Mouse (Mus musculus) gastrocnemius, postnatal 36 days (tissue): ENCODE data around the gene Gm43302. TPM values are rescaled to one million over a fixed set of nuclear protein-coding genes. Genes with fewer than 3 reads are reported as not detected.
"Not testable (repeated sequence)": the region's sequence is repeated elsewhere in the genome, so short reads cannot be mapped to it uniquely, and the experiment has no call there.

Experiments used
- DNase-seq, 2 experiments: peaks; one replicate each; pipeline ENCODE4 v3.0.0; 2022
- intact Hi-C: fragments of 180-260 bp; cut with DNase I; formaldehyde crosslinking; loops from one replicate; pipeline ENCODE4 v1.15.1; 2025
- total RNA-seq, 2 experiments: library from RNA; stranded (reverse); gene quantifications; 2 replicates each; pipeline ENCODE4 v1.2.3; 2021

Gene Gm43302
- total RNA-seq, 2 experiments from 2014 or later, result 0.89 TPM; not detected in 1

DNA sequence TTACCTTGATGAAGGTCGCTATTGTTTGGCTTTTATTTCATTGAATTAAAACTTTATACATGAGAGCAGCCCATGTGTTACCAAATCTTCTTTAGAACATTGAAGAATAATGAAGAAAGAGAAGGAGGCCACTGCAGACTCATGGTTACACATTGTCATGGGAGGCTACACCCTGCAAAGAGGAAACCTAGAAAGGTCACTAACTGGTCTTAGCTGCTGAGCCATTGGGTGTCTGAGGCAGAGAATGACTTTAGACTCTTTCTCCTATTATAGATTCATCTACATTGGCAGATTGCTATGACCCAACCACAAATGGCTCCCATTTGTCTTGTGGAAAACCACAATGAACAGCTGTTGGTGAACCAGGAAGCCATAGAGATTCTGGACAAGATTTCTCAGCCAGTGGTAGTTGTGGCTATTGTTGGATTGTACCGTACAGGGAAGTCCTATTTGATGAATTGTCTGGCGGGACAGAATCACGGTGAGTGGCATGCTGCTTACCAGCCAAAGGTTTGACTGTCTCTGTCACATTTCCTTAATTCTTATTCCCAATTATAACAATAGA lies 92.6 kb downstream of the Gm43302 start:
- intact Hi-C loops, DNase-seq: not testable (repeated sequence)

- intact Hi-C loops, DNase-seq: not testable (repeated sequence)
Measured at GRCm38 (mm10) chr5:105199149-105199548, 94.3 kb downstream of the Gm43302 start.

DNA sequence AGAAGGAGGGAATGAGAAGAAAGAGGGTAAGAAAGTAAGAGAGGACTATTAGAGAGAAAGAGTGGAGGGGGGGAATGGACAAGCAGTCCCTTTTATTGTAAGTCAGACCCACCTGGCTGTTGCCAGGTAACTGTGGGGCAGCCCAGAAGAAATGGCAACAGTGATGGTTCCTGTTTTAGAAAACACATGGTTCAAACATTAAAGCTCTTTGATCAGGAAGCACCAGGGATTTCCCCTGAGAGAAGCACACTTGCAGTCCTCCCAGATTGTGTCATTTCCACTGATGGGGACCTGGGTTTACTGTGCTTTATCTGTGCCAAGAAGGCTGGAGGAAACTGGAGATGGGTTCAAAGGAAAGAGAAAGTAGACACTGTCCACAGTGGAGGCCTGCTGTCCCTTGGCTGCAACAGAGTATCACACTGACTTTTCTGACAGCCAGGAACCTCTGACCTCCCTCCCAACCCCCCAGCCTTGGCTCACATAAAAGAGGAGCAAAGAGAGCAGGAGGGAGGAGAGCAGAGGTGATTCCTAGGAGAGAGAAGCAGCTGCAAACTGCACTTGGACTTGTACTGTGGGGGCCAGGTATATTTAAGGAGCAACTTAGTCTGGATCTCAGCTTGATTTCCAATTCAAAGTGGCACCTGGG lies 95.5 kb downstream of the Gm43302 start:
- DNase-seq, intact Hi-C loops: not testable (repeated sequence)

DNA sequence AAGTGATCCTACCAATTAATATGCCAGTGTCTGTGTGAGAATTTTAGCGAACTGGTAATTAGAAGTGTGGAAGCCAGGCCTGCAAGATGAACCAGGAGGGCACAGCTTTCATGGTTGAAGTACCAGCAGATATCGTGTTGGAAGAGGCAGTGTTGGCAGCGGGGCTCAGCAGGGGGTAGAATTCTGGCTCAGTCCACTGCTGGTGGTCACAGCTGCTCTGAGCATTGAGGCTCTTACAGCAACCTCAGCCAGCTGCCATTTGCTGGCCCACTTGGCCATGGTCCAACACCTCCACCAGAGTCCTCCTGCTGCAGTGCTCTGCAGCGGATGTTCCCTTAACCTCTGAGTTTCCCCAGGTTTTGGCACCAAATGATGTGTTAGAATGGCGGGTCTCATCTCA lies 97.2 kb downstream of the Gm43302 start:
- DNase-seq, intact Hi-C loops: not testable (repeated sequence)

DNA sequence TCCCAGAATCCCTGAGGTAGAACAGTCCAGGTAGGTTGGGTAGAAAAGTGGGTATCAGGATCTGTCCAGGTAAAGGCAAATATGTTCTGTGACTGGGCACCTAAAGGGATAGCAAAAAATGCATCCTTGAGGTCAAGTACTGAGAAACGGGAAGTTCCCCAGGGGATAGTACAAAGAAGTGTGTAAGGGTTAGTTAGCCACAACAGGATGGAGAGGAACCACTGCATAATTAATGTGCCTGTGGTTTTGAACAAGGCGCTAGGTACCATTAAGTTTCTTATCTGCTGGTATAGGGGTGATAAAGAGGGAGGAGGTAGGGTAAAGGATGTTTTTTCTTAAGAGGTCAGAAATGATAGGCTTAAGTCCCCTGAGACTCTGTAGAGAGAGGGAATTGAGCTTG lies 101.0 kb downstream of the Gm43302 start:
- DNase-seq, intact Hi-C loops: not testable (repeated sequence)

DNA sequence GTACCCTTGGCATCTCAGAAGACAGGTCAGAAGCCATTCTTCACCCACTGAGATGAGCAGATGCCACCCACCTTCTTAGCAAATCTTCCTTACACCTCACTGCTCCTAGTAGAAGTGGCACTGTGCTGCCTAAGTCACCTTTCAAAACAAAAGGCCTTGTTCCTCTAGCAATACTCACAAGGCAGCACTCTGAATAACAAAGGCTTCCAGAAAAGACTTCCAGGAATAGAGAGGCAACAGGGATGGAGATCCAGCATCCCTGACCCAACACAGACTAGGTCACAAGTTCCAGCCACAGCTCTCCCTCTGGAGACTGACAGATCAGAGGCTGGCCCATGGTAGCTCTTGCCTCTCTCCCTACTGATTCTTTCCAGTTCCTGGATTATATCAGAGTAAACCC lies 112.0 kb downstream of the Gm43302 start:
- intact Hi-C loops, result no loop called here
- DNase-seq, result no peak

Other genes starting within 250 kb of the Gm43302 start
- gene Gbp9, start 154.2 kb downstream of the Gm43302 start, total RNA-seq, result 1 to 10 TPM; 3.0 to 3.3 TPM
- gene Gbp8, start 154.2 kb downstream of the Gm43302 start, total RNA-seq, result under 1 TPM in 1 of 2 experiments, not detected in 1; 0.33 TPM
- 1 to 10 TPM; 2.3 to 3.2 TPM for gene Gbp4, start 154.1 kb downstream of the Gm43302 start, total RNA-seq
- 1 to 10 TPM in 1 of 2 experiments, under 1 TPM in 1; 0.97 to 1.2 TPM for gene Gbp10, start 54.2 kb downstream of the Gm43302 start, total RNA-seq
- gene Gbp6, start within 50 bp of the Gm43302 start, total RNA-seq, result 1 to 10 TPM; 1.4 to 2.5 TPM
- 1 to 10 TPM; 1.6 TPM for gene Lrrc8b, start 122.1 kb upstream of the Gm43302 start, total RNA-seq
- gene Lrrc8c, start 225.7 kb upstream of the Gm43302 start, total RNA-seq, result 10 to 100 TPM in 1 of 2 experiments, 1 to 10 TPM in 1; 8.3 to 11.0 TPM